Mouse (Mus musculus) spleen, adult 2 months (tissue): Measurements from ENCODE around the gene Cacng2. TPM values are rescaled to one million over a fixed set of nuclear protein-coding genes. Genes with fewer than 3 reads are reported as not detected.

ENCODE experiments used
- DNase-seq, 2 experiments: peaks; one replicate each; pipeline versions ENCODE4 v3.0.0 to v3.0.0-alpha.2; 2012 to 2021; ENCODE audit warnings: low spot score in 2 of 2, low read depth in 1 of 2
- H3K27ac ChIP-seq: fragments of 200-500 bp; 2 replicates; pipeline ENCODE4 v1.5.1; 2012; ENCODE audit warnings: low read length, inconsistent platforms; ENCODE audit not compliant: insufficient read depth
- H3K27me3 ChIP-seq: fragments of 200-500 bp; 2 replicates; pipeline ENCODE4 v1.6.1; 2012; ENCODE audit warnings: mild to moderate bottlenecking, moderate library complexity, low read length, inconsistent platforms; ENCODE audit not compliant: control insufficient read depth, insufficient read depth
- H3K36me3 ChIP-seq: fragments of 200-500 bp; 2 replicates; pipeline ENCODE4 v1.6.1; 2012; ENCODE audit warnings: mild to moderate bottlenecking, low read length, inconsistent platforms; ENCODE audit not compliant: control insufficient read depth, insufficient read depth
- H3K4me1 ChIP-seq: fragments of 200-500 bp; 2 replicates; pipeline ENCODE4 v1.6.1; 2011; ENCODE audit warnings: inconsistent platforms; ENCODE audit not compliant: control insufficient read depth, insufficient read depth, insufficient read length
- H3K4me3 ChIP-seq: fragments of 200-500 bp; 2 replicates; pipeline ENCODE4 v1.5.1; 2011; ENCODE audit warnings: mild to moderate bottlenecking, inconsistent platforms; ENCODE audit not compliant: insufficient read depth, insufficient read length; ENCODE audit errors: extremely low read depth
- CTCF ChIP-seq: fragments of 200-500 bp; IDR thresholded peaks from 2 replicates; pipeline ENCODE4 v1.5.1; 2011; ENCODE audit warnings: mild to moderate bottlenecking, inconsistent platforms; ENCODE audit not compliant: insufficient read depth, insufficient read length, insufficient replicate concordance; ENCODE audit errors: extremely low read depth
- POLR2A ChIP-seq: fragments of 200-500 bp; IDR thresholded peaks from 2 replicates; pipeline ENCODE4 v1.6.1; 2011; ENCODE audit warnings: low read depth, low read length, inconsistent platforms
- WGBS: fragments of 180-500 bp; shearing (Covaris S2); methylation state at CpG from one replicate; pipeline ENCODE4 v1.1.7; 2018; 5-methylcytosine and 5-hydroxymethylcytosine counted together
- polyA plus RNA-seq: library from polyadenylated mRNA; depleted of rRNA; stranded (reverse); fragments of >200 nt; gene quantifications from 2 replicates; pipeline ENCODE4 v1.2.3, GENCODE M21; 2012

Cacng2 gene
- polyA plus RNA-seq, 1 experiment, result not detected

DNA sequence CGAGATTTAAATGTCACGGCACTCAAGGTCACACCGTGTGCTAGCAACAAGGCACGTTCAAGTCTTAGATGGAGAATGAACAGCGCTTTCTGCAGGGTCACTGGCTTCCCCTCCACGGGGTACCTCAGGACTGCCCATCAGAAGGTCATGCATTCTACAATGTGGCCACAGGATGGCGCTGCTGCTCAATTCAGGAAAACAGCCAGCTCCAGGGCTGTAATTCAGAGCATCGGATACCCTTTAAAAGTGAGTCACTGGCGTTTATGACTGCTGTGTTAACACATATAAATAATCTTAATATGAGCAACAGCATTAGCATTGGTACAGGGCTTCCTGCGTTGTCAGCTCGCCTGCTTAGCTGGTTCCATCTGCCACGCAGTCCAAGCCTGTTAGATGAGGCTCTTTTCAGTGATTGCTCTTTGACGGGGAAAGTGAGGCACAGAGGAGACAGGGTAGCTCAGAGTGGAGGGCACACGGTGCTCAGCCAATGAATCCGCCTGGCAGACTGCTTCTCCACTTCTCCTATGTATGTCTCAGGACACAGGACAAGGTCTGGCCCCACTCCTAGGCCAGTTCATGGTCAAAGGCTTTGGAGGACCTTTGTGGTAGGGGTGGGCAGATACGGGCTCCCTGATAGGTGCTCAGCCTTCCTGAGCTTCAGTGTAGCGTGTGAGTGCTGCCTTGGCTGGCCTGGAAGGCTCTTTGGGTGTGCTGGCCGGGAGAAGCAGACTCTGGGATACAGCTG is 137.5 kb downstream of the Cacng2 start:
- peak in 1 of 2 experiments; percentile 35 for DNase-seq
- TF ChIP-seq POLR2A (no peak), CTCF (peak; percentile 51; the same call in 1 of the 2 replicates)
- no peak overlapping the region for H3K4me3 ChIP-seq
- H3K36me3 ChIP-seq, result no peaks in the 10 kb centered on the region
- no peak overlapping the region for H3K27ac ChIP-seq
- WGBS, result 34% methylated on average over 18 of the region's 18 CpGs
- no peaks in the 10 kb centered on the region for H3K27me3 ChIP-seq
- no peaks in the 10 kb centered on the region for H3K4me1 ChIP-seq

DNA sequence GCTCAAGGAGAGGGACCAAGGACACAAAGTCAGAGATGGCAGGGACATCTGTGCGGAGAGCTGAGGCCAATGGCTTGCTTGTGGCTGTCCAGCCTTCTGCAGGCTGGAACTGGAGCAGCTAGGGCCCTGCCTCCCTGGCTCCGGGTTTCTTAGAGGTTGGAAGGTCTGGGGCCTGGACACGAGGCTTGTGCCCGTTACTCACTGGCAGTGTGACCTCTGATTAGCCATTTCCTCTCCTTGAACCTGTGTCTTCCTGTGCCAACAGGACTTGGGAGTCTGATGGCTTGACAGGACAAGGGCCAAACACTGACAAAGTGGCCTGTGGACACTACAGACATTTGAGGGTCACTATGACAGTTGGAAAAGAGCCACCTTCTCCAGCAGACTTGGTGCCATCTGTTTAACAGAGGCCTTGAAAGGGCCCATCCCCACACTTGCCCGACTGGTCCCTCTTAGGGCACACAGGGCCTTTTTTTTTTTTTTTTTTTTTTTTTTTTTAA is 138.6 kb downstream of the Cacng2 start:
- Histone ChIP-seq H3K4me1 (no peaks in the 10 kb centered on the region), H3K4me3 (no peak overlapping the region), H3K27me3 (no peaks in the 10 kb centered on the region), H3K27ac (no peak overlapping the region), H3K36me3 (no peaks in the 10 kb centered on the region)
- no peak for TF ChIP-seq POLR2A
- TF ChIP-seq CTCF, result no peak
- DNase-seq, result no peak
- 70% methylated on average over 5 of the region's 5 CpGs for WGBS

DNA sequence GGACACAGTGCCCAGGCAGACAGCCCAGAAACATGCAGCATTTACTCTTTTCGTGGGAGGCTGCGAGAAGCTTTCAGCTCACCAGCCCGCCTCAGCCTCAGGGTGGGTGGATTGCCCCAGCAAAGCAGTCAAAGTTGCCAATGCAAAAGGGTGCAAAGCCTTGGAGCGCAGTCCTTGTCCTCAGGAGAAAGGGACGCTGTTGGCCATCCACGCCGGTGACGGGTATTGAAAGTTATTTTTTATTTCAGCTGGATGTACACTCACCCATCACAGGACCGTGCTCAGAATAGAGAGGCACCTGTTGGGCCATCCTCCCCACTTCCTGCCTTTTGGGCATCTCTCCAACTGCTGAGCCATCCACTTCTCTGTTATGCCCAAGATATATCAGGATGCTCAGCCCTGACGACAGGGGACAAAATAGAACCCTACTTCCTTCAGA is 140.4 kb downstream of the Cacng2 start:
- no peak overlapping the region for H3K27ac ChIP-seq
- no peak overlapping the region for H3K4me3 ChIP-seq
- H3K4me1 ChIP-seq, result no peaks in the 10 kb centered on the region
- no peak for DNase-seq
- no peak for TF ChIP-seq CTCF
- TF ChIP-seq POLR2A, result no peak
- no peaks in the 10 kb centered on the region for H3K27me3 ChIP-seq
- WGBS, result 71% methylated on average over 10 of the region's 10 CpGs
- H3K36me3 ChIP-seq, result no peaks in the 10 kb centered on the region

DNA sequence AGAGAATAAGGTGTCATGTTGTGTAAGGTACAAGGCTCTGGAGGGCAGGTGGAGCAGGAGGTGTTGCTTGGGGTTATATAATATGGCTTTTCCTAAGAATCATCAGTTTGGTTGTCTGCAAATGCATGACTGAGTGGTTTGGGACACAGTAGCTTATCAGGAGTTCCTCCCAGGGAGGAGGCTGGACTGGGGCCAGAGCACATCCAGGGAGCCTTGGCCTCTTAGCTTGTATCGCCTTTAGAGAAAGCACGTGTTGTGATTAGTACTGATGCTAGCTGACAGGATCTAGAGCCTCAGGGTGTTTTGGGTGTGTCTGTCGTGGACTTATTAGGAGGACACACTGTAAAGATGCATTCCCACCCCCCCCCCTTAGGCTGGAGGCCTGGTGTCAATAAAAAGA is 142.2 kb downstream of the Cacng2 start:
- Histone ChIP-seq H3K27ac (no peak overlapping the region), H3K36me3 (no peaks in the 10 kb centered on the region), H3K27me3 (no peaks in the 10 kb centered on the region), H3K4me3 (no peak overlapping the region), H3K4me1 (no peaks in the 10 kb centered on the region)
- 60% methylated on average over 3 of the region's 3 CpGs for WGBS
- no peak for DNase-seq
- no peak for TF ChIP-seq POLR2A
- TF ChIP-seq CTCF, result no peak

DNA sequence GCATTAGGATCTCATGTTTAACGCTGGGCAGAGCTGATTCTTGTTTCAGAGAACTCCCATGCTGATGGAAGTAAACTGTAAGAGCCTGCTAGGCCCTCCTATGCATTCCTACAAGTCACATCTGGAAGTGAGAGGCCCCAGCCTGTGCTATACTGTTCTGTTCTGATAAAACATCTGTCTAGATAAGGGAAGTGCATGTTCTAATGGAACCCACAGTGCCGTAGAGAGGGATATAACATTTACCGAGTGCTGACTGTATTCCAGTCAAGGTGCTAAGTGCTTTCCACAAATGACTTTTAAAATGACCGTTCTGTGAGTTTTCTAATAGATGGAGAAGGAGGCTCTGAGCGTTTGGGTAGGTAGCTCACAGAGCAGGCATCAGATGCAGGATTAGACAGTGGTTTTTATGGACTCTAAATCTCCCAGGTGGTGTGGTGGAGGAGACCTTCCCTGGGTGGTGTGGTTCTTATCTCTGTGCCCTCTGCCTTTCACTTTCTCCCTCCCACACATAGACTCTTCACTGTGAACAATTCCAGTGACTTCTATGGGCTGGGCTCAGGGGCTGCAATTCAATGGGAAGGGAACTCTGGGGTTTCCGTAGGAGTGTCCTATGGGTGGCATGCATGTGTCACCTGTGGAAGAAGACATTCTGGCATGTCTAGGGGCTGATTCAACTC is 145.5 kb downstream of the Cacng2 start:
- Histone ChIP-seq H3K4me1 (no peaks in the 10 kb centered on the region; the same call in 1 of the 2 replicates), H3K27ac (no peak overlapping the region), H3K36me3 (no peaks in the 10 kb centered on the region), H3K4me3 (no peak overlapping the region), H3K27me3 (no peaks in the 10 kb centered on the region)
- WGBS, result 61% methylated on average over 6 of the region's 6 CpGs
- TF ChIP-seq POLR2A (no peak), CTCF (no peak)
- no peak for DNase-seq

DNA sequence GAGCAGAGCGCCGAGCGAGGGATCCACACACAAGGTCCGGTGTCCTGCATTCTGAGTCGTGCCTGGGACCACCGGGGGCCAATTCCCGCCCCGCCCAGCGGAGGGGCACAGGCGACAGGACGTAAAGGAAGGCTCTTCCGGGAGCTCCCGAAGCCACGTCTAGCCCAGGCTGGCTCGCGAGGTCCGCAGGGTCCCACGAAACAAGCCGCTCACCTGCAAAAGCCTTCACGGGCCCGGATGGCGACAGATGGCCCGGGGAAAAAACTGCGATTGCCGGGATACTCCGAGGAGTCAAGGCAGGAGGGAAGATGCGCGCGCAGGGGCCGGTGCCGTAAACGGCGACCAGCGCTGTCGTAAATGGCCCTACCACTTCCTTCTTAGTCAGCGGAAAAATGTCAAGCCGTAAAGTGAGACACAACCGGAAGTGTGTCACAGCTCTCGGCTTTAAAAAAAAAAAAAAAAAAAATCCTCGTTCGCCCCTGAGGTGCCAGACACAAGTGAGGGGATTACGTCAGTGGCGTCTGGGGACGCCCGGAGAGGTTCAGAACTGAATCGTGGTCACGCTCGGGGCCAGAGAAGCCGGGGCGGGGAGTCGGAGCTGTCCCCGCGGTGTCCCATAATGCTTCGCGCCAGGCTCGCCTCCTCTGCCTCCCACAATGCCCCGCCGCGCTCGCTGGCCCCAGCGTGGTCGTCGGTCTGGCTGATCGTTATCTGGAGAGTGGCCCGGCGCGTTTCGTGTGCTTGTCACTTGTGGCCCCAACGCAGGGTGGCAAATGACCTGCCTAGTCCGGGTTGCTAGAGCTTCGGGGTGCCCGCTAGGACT is 149.1 kb downstream of the Cacng2 start, which contains the start of gene Eif3d:
Gene Eif3d, minus strand, starts transcription at position 344 of the 823 bp plus-strand sequence.
- H3K4me3 ChIP-seq, result peak within 1 kb of the TSS; percentile 95
- DNase-seq, result peak; percentile 93
- under 1% methylated on average over 72 of the region's 72 CpGs for WGBS
- TF ChIP-seq POLR2A (peak; percentile 84), CTCF (no peak)
- peak within 1 kb of the TSS; percentile 99 for H3K27ac ChIP-seq
- no peaks in the 10 kb centered on the region; the same call in 1 of the 2 replicates for H3K4me1 ChIP-seq
- no peaks in the 10 kb centered on the region for H3K27me3 ChIP-seq
- H3K36me3 ChIP-seq, result peaks cover 23% of the 10 kb centered on the region
